Mouse (Mus musculus) MEL (cell line): Measurements from ENCODE around the gene Sh2d6. TPM values are rescaled to one million over a fixed set of nuclear protein-coding genes. Genes with fewer than 3 reads are reported as not detected.

Experiments used
- DNase-seq: peaks from one replicate; pipeline ENCODE4 v3.0.0; 2011; ENCODE audit warnings: low read depth, low spot score
- H3K27ac ChIP-seq: 2 replicates; pipeline ENCODE4 v1.5.1; 2012; ENCODE audit warnings: low read depth, mild to moderate bottlenecking, control low read depth, low read length, moderate library complexity; ENCODE audit not compliant: control insufficient read depth
- H3K27me3 ChIP-seq, 2 experiments: fragments of 150-350 bp in 1 of 2; sonication (generic) in 1 of 2; 2 replicates each; pipeline ENCODE4 v1.6.1; 2012; ENCODE audit warnings: low read length in 2 of 2, mild to moderate bottlenecking in 2 of 2, improper control_type of control experiment in 1 of 2, moderate library complexity in 1 of 2; ENCODE audit not compliant: insufficient read depth in 2 of 2, control insufficient read depth in 1 of 2
- H3K36me3 ChIP-seq, 2 experiments: 2 replicates each; pipeline ENCODE4 v1.6.1; 2012 to 2014; ENCODE audit warnings: low read length in 2 of 2, improper control_type of control experiment in 1 of 2, inconsistent platforms in 1 of 2, mild to moderate bottlenecking in 1 of 2; ENCODE audit not compliant: insufficient read depth in 2 of 2, control insufficient read depth in 1 of 2
- H3K4me1 ChIP-seq, 2 experiments: fragments of 150-350 bp in 1 of 2; sonication (generic) in 1 of 2; 2 replicates each; pipeline ENCODE4 v1.6.1; 2012; ENCODE audit warnings: low read length in 2 of 2, improper control_type of control experiment in 1 of 2, mild to moderate bottlenecking in 1 of 2; ENCODE audit not compliant: insufficient read depth in 2 of 2, control insufficient read depth in 1 of 2
- H3K4me3 ChIP-seq, 2 experiments: fragments of 150-350 bp in 1 of 2; sonication (generic) in 1 of 2; 2 replicates each; pipeline ENCODE4 v1.5.1; 2012; ENCODE audit warnings: low read depth in 2 of 2, low read length in 2 of 2, mild to moderate bottlenecking in 2 of 2, moderate library complexity in 2 of 2, control low read depth in 1 of 2, improper control_type of control experiment in 1 of 2; ENCODE audit not compliant: control insufficient read depth in 1 of 2, insufficient read depth in 1 of 2
- H3K79me2 ChIP-seq: 2 replicates; pipeline ENCODE4 v1.6.1; 2012; ENCODE audit warnings: mild to moderate bottlenecking, low read length, moderate library complexity; ENCODE audit not compliant: control insufficient read depth, poor library complexity, insufficient read depth
- H3K9ac ChIP-seq: 2 replicates; pipeline ENCODE4 v1.6.1; 2012; ENCODE audit warnings: low read depth, mild to moderate bottlenecking, control low read depth, low read length, moderate library complexity; ENCODE audit not compliant: control insufficient read depth, poor library complexity, severe bottlenecking
- H3K9me3 ChIP-seq: fragments of 150-350 bp; sonication (generic); replicated peaks from 2 replicates; pipeline ENCODE4 v1.6.1; 2012; ENCODE audit warnings: mild to moderate bottlenecking, low read length, improper control_type of control experiment, moderate library complexity; ENCODE audit not compliant: insufficient read depth
- BHLHE40 ChIP-seq: IDR thresholded peaks from 2 replicates; pipeline ENCODE4 v1.6.1; 2012; ENCODE audit warnings: low read depth, mild to moderate bottlenecking, inconsistent platforms, low read length, improper control_type of control experiment, borderline replicate concordance
- CHD1 ChIP-seq: IDR thresholded peaks from 2 replicates; pipeline ENCODE4 v1.6.1; 2012; ENCODE audit warnings: low read depth, mild to moderate bottlenecking, inconsistent platforms, low read length, improper control_type of control experiment
- CHD2 ChIP-seq: IDR thresholded peaks from 2 replicates; pipeline ENCODE4 v1.6.1; 2011; ENCODE audit warnings: low read length, improper control_type of control experiment
- CTCF ChIP-seq, 3 experiments: IDR thresholded peaks in 2 of 3; conservative IDR thresholded peaks in 1 of 3; 2 replicates each; pipeline ENCODE4 v1.5.1; 2011 to 2012; ENCODE audit warnings: low read length in 3 of 3, low read depth in 2 of 3, mild to moderate bottlenecking in 2 of 3, improper control_type of control experiment in 1 of 3, inconsistent platforms in 1 of 3, mixed read lengths in 1 of 3, moderate library complexity in 1 of 3; ENCODE audit not compliant: control insufficient read depth in 1 of 3, insufficient read depth in 1 of 3, poor library complexity in 1 of 3, severe bottlenecking in 1 of 3
- E2F4 ChIP-seq: IDR thresholded peaks from 2 replicates; pipeline ENCODE4 v1.6.1; 2011; ENCODE audit warnings: low read depth, low read length, improper control_type of control experiment, borderline replicate concordance
- HCFC1 ChIP-seq: IDR thresholded peaks from 2 replicates; pipeline ENCODE4 v1.6.1; 2012; ENCODE audit warnings: low read depth, mild to moderate bottlenecking, inconsistent platforms, low read length, improper control_type of control experiment, moderate library complexity
- KAT2A ChIP-seq: conservative IDR thresholded peaks from 2 replicates; pipeline ENCODE4 v1.6.1; 2012; ENCODE audit warnings: low read depth, low read length, improper control_type of control experiment, inconsistent platforms
- MEF2A ChIP-seq: IDR thresholded peaks from 2 replicates; pipeline ENCODE4 v1.6.1; 2014; ENCODE audit warnings: low read depth, mild to moderate bottlenecking, inconsistent platforms, low read length, improper control_type of control experiment; ENCODE audit not compliant: poor library complexity, insufficient replicate concordance, severe bottlenecking; ENCODE audit errors: extremely low read depth
- MYC ChIP-seq: IDR thresholded peaks from 2 replicates; pipeline ENCODE4 v1.6.1; 2011; ENCODE audit warnings: low read depth, mild to moderate bottlenecking, low read length, improper control_type of control experiment, moderate library complexity
- NELFE ChIP-seq: IDR thresholded peaks from 2 replicates; pipeline ENCODE4 v1.6.1; 2011; ENCODE audit warnings: low read depth, low read length, improper control_type of control experiment
- NRF1 ChIP-seq: IDR thresholded peaks from 2 replicates; pipeline ENCODE4 v1.6.1; 2014; ENCODE audit warnings: low read depth, mild to moderate bottlenecking, inconsistent platforms, low read length, improper control_type of control experiment, moderate library complexity; ENCODE audit not compliant: poor library complexity, insufficient read depth, severe bottlenecking
- POLR2A ChIP-seq, 2 experiments: IDR thresholded peaks; 2 replicates each; pipeline ENCODE4 v1.6.1; 2011 to 2012; ENCODE audit warnings: low read length in 2 of 2, mild to moderate bottlenecking in 2 of 2, control low read depth in 1 of 2, improper control_type of control experiment in 1 of 2, low read depth in 1 of 2, moderate library complexity in 1 of 2; ENCODE audit not compliant: control insufficient read depth in 1 of 2, insufficient read depth in 1 of 2, poor library complexity in 1 of 2
- POLR2AphosphoS5 ChIP-seq: IDR thresholded peaks from 2 replicates; pipeline ENCODE4 v1.6.1; 2012; ENCODE audit warnings: low read depth, borderline replicate concordance, mild to moderate bottlenecking, inconsistent platforms, low read length, moderate library complexity, mixed read lengths
- RCOR1 ChIP-seq: IDR thresholded peaks from 2 replicates; pipeline ENCODE4 v1.6.1; 2012; ENCODE audit warnings: low read depth, mild to moderate bottlenecking, inconsistent platforms, low read length, improper control_type of control experiment
- SMC3 ChIP-seq: IDR thresholded peaks from 2 replicates; pipeline ENCODE4 v1.6.1; 2011; ENCODE audit warnings: low read depth, low read length, improper control_type of control experiment
- TCF12 ChIP-seq: IDR thresholded peaks from 2 replicates; pipeline ENCODE4 v1.6.1; 2014; ENCODE audit warnings: low read depth, mild to moderate bottlenecking, inconsistent platforms, low read length, improper control_type of control experiment, moderate library complexity
- UBTF ChIP-seq: IDR thresholded peaks from 2 replicates; pipeline ENCODE4 v1.6.1; 2012; ENCODE audit warnings: low read depth, mild to moderate bottlenecking, inconsistent platforms, low read length, improper control_type of control experiment, moderate library complexity, borderline replicate concordance; ENCODE audit not compliant: insufficient read depth
- USF1 ChIP-seq: IDR thresholded peaks from 2 replicates; pipeline ENCODE4 v1.6.1; 2014; ENCODE audit warnings: low read depth, mild to moderate bottlenecking, inconsistent platforms, low read length, improper control_type of control experiment, moderate library complexity
- USF2 ChIP-seq, 2 experiments: IDR thresholded peaks; 2 replicates each; pipeline ENCODE4 v1.6.1; 2011 to 2012; ENCODE audit warnings: improper control_type of control experiment in 2 of 2, low read length in 2 of 2, borderline replicate concordance in 1 of 2, inconsistent platforms in 1 of 2, low read depth in 1 of 2, mild to moderate bottlenecking in 1 of 2; ENCODE audit not compliant: insufficient read depth in 1 of 2
- ZKSCAN1 ChIP-seq: IDR thresholded peaks from 2 replicates; pipeline ENCODE4 v1.6.1; 2012; ENCODE audit warnings: low read depth, mild to moderate bottlenecking, inconsistent platforms, low read length, improper control_type of control experiment, moderate library complexity
- ZMIZ1 ChIP-seq: IDR thresholded peaks from 2 replicates; pipeline ENCODE4 v1.6.1; 2012; ENCODE audit warnings: low read depth, mild to moderate bottlenecking, inconsistent platforms, low read length, improper control_type of control experiment, moderate library complexity
- polyA plus RNA-seq, 2 experiments: library from polyadenylated mRNA; stranded (reverse) in 1 of 2; unstranded in 1 of 2; fragments of >175 nt in 1 of 2; fragments of >200 nt in 1 of 2; gene quantifications; 2 replicates each; pipeline versions ENCODE4 v1.2.1 to v1.2.4; 2012; ENCODE audit warnings: low replicate concordance in 2 of 2, low read depth in 1 of 2; ENCODE audit not compliant: insufficient read length in 2 of 2, insufficient read depth in 1 of 2, missing spikeins in 1 of 2
- total RNA-seq: library from RNA; depleted of rRNA; stranded (reverse); fragments of 300-350 nt; gene quantifications from 2 replicates; pipeline ENCODE4 v1.2.3, GENCODE M21; 2012

Gene Sh2d6
- total and polyA plus RNA-seq, 3 experiments = 0.17 TPM; not detected in 2

DNA sequence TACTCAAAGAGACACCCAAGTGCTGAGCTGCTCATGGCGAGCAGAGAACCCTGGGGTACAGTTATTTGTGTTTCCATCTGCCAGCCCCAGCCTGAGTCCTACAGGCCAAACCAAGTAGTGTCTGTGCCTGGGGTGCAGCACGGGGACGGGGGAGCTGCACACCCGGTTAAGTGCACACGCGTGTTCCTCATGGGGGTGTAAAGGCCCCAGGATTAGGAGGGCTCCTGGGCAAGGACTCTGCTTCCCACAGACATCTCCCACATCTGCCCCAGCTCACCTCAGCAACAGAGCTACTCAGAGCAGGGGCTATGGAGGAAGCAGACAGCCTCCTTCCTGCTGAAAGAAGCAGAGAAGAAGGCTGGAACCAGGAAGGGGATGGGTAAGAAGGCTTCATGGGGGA, 5.9 kb downstream of the Sh2d6 start (continued):
- TF ChIP-seq NELFE (no peak), HCFC1 (no peak), POLR2AphosphoS5 (no peak), TCF12 (no peak)

DNA sequence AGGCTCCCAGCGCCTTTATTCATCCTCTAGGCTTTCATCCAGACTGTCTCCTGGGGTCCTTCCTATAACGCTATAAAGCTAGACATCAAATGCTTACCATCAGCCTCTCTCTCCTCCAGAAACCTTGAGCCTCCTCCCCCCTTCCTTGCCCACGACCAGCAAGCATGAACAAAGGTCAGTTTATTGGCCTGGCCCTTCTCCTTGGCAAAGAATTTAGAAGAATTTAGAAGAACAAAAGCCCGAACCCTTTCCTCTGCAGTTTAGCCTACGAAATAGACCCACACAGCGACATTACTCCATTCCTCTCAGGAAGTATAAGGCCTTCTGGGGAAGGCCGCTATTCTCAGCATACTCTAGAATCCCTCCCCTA, 8.5 kb downstream of the Sh2d6 start:
- no peaks in the 10 kb centered on the region for H3K9me3 ChIP-seq
- H3K27ac ChIP-seq = peak overlapping the region; percentile 87
- H3K4me1 ChIP-seq = peaks cover 18 to 29% of the 10 kb centered on the region in 2 experiments
- no peak for DNase-seq
- TF ChIP-seq ZKSCAN1 (no peak), POLR2A (IDR thresholded peaks at IDR 0.05; ENCODE audit: control insufficient read depth in 1 of 2, insufficient read depth in 1 of 2, low read depth in 1 of 2, low read length in 2 of 2, poor library complexity in 1 of 2) (no peak), MEF2A (no peak), TCF12 (no peak), HCFC1 (no peak), CHD2 (no peak), RCOR1 (no peak), BHLHE40 (no peak), E2F4 (no peak), CHD1 (no peak), KAT2A (no peak), USF1 (no peak), USF2 (IDR thresholded peaks at IDR 0.05; ENCODE audit: borderline replicate concordance in 1 of 2, insufficient read depth in 1 of 2, low read depth in 1 of 2, low read length in 2 of 2) (no peak), CTCF (IDR thresholded peaks at IDR 0.05 in 2 of 3, conservative IDR thresholded peaks at IDR 0.05 in 1 of 3; ENCODE audit: control insufficient read depth in 1 of 3, insufficient read depth in 1 of 3, low read depth in 2 of 3, low read length in 3 of 3, poor library complexity in 1 of 3, severe bottlenecking in 1 of 3) (no peak), ZMIZ1 (no peak; the same call in 1 of the 2 replicates), UBTF (no peak), NRF1 (no peak), SMC3 (no peak), MYC (no peak)
- peaks cover 2% of the 10 kb centered on the region; the same call in 1 of the 2 replicates for H3K79me2 ChIP-seq
- H3K27me3 ChIP-seq = no peaks in the 10 kb centered on the region
- H3K4me3 ChIP-seq = peak overlapping the region; percentile 29 to 50
- peak overlapping the region; percentile 91 for H3K9ac ChIP-seq
- peaks cover 0 to 21% of the 10 kb centered on the region in 2 experiments; a peak in 2 of 4 replicates for H3K36me3 ChIP-seq
